Mouse (Mus musculus): ENCODE measurements around the gene Zbtb3. TPM values are rescaled to one million over a fixed set of nuclear protein-coding genes. Genes with fewer than 3 reads are reported as not detected.

Zbtb3 gene
- 8.4 and 8.7 TPM in 2 replicates for polyA plus RNA-seq (2015; fragmentation: Nextera tagmentation; extraction: Ambion mirVana)

- Histone ChIP-seq H3K36me3 (replicated peaks) (peaks cover 3% of the 10 kb centered on the region; the same call in 1 of the 2 replicates), H3K27ac (peak within 1 kb of the TSS; percentile 96), H3K9ac (peak within 1 kb of the TSS; percentile 65), H3K4me1 (peaks cover 35% of the 10 kb centered on the region), H3K27me3 (replicated peaks) (no peaks in the 10 kb centered on the region), H3K9me3 (no peaks in the 10 kb centered on the region), H3K4me2 (peak within 1 kb of the TSS; percentile 74), H3K4me3 (peak within 1 kb of the TSS; percentile 67)
- ATAC-seq (replicated peaks) = peak; percentile 98
- under 1% methylated on average over 30 of the region's 30 CpGs for WGBS
Measured at GRCm38 (mm10) chr19:8802130-8802821, at the start of gene Zbtb3. Gene Zbtb3 (plus strand): TSS chr19:8802555.

GRCm38 (mm10) chr19:8755652-8756051 lies 46.7 kb upstream of the Zbtb3 start:
- Histone ChIP-seq H3K4me2 (peak overlapping the region; percentile 61; the same call in 1 of the 2 replicates), H3K27me3 (replicated peaks) (no peaks in the 10 kb centered on the region), H3K27ac (no peak overlapping the region), H3K9ac (no peak overlapping the region), H3K36me3 (replicated peaks) (peaks cover 23% of the 10 kb centered on the region), H3K4me1 (peaks cover 28% of the 10 kb centered on the region), H3K9me3 (no peaks in the 10 kb centered on the region), H3K4me3 (no peak overlapping the region)
- 80% methylated on average over 3 of the region's 3 CpGs for WGBS
- ATAC-seq (replicated peaks) = no peak

DNA sequence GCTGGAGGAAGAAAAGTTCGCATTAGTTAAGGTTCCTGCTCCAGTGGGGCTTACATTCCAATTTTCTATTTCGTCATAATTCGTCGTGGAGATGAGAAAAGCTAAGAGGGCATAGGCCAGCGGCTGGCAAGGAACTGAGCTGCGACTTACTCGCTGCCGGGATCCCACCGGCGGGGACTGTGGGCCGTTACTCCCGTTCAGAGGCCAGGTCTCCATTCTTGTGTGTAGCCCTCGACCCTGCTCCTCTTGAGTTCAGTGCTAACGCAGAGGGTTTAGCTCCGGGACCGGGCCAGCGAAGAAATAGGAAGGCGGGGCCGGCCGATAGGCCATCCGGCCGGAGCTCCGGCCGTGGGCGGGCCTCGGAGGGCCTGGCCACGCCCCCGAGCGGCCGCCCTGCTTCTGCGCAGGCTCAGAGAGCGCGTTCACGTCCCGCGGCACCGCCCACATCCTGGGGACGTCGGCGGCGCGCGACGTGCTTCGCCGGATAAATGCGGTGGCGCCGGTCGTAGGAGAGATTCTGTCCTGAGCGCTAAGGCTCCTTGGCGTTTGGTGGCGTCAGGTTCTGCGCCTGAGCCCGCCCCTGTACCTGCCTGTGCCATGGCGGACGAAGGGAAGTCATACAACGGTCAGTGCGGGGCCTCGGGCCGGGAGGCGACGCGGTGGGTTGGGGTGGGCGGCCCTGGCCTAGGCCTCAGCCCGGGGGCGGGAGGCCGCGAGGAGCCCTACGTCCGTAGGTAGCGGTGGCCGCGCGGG lies 45.5 kb upstream of the Zbtb3 start, which contains the start of gene Nxf1:
Nxf1 (plus strand) TSS at position 439 of the 753 bp plus-strand sequence.
- ATAC-seq (replicated peaks) = peak; percentile 94
- no peaks in the 10 kb centered on the region for H3K9me3 ChIP-seq

GRCm38 (mm10) chr19:8757471-8757998 lies 44.8 kb upstream of the Zbtb3 start:
- Histone ChIP-seq H3K36me3 (replicated peaks) (peaks cover 14% of the 10 kb centered on the region; the same call in 1 of the 2 replicates), H3K4me3 (peak overlapping the region; percentile 83)

More for the DNA sequence above, 45.5 kb upstream of the Zbtb3 start, which contains the start of gene Nxf1:
- Histone ChIP-seq H3K27ac (peak within 1 kb of the TSS; percentile 88), H3K4me2 (peak within 1 kb of the TSS; percentile 61), H3K27me3 (replicated peaks) (no peaks in the 10 kb centered on the region), H3K36me3 (replicated peaks) (peaks cover 13% of the 10 kb centered on the region; the same call in 1 of the 2 replicates), H3K4me3 (peak within 1 kb of the TSS; percentile 83), H3K4me1 (peaks cover 28% of the 10 kb centered on the region), H3K9ac (peak within 1 kb of the TSS; percentile 85)
- under 1% methylated on average over 75 of the region's 75 CpGs for WGBS

GRCm38 (mm10) chr19:8758899-8759298 lies 43.5 kb upstream of the Zbtb3 start:
- Histone ChIP-seq H3K9ac (no peak overlapping the region), H3K27ac (no peak overlapping the region), H3K36me3 (replicated peaks) (peaks cover 20% of the 10 kb centered on the region), H3K4me2 (no peak overlapping the region), H3K27me3 (replicated peaks) (no peaks in the 10 kb centered on the region), H3K4me1 (peaks cover 28% of the 10 kb centered on the region), H3K4me3 (no peak overlapping the region), H3K9me3 (no peaks in the 10 kb centered on the region)
- WGBS = 93% methylated on average over 2 of the region's 2 CpGs
- no peak for ATAC-seq (replicated peaks)

More at GRCm38 (mm10) chr19:8757471-8757998, 44.8 kb upstream of the Zbtb3 start:
- peak overlapping the region; percentile 88 for H3K27ac ChIP-seq
- WGBS = 5% methylated on average over 14 of the region's 14 CpGs
- H3K9me3 ChIP-seq = no peaks in the 10 kb centered on the region
- H3K4me1 ChIP-seq = peaks cover 28% of the 10 kb centered on the region
- peak overlapping the region; percentile 61 for H3K4me2 ChIP-seq
- H3K9ac ChIP-seq = peak overlapping the region; percentile 85
- no peaks in the 10 kb centered on the region for H3K27me3 ChIP-seq (replicated peaks)
- ATAC-seq (replicated peaks) = no peak; the same call in 1 of the 2 replicates

DNA sequence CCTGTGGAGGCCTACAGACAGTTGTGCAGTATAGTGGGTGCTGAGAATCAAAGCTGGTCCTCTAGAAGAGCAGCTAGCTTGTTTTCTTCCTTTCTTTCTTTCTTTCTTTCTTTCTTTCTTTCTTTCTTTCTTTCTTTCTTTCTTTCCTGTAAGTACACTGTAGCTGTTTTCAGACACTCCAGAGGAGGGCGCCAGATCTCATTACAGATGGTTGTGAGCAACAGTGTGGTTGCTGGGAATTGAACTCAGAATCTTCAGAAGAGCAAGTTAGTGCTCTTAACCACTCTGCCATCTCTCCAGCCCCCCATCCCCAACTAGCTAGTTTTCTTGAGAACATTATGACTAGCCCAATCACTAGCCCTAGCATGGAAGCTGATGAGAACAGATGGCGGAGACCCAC lies 41.6 kb upstream of the Zbtb3 start:
- Histone ChIP-seq H3K27me3 (replicated peaks) (no peaks in the 10 kb centered on the region), H3K9me3 (0 out of 2 replicates have a peak, but pooled peaks cover 2% of the 10 kb centered on the region), H3K9ac (no peak overlapping the region), H3K4me2 (no peak overlapping the region), H3K4me3 (no peak overlapping the region), H3K36me3 (replicated peaks) (peaks cover 33% of the 10 kb centered on the region), H3K4me1 (peaks cover 25% of the 10 kb centered on the region), H3K27ac (no peak overlapping the region)
- no peak for ATAC-seq (replicated peaks)
- WGBS = 88% methylated on average over 2 of the region's 2 CpGs

GRCm38 (mm10) chr19:8763276-8763675 lies 39.1 kb upstream of the Zbtb3 start:
- H3K9me3 ChIP-seq = 0 out of 2 replicates have a peak, but pooled peaks cover 2% of the 10 kb centered on the region
- 90% methylated on average over 4 of the region's 4 CpGs for WGBS
- ATAC-seq (replicated peaks) = no peak

DNA sequence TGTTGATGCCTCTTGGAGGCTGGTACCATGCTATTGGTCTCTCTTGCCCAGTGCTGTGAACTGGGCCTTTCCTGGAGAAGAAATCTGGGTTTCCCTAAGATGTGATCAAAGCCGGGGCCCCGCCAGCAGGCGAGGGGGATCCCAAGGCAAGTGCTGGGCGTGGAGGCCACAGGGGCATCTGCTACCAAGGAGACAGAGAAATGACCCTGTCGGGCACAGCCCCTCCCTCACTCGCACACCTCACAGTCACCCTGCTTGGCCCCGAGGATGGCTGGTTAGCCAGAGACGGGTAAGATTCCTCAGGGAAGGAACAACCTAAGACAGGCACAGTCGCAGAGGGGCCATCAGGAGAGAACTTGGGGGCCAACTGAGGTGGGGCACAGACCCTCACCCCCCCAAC lies 36.8 kb upstream of the Zbtb3 start:
- Histone ChIP-seq H3K27ac (no peak overlapping the region), H3K9ac (no peak overlapping the region), H3K4me2 (no peak overlapping the region), H3K36me3 (replicated peaks) (peaks cover 71% of the 10 kb centered on the region), H3K27me3 (replicated peaks) (no peaks in the 10 kb centered on the region), H3K9me3 (0 out of 2 replicates have a peak, but pooled peaks cover 2% of the 10 kb centered on the region), H3K4me3 (no peak overlapping the region), H3K4me1 (peaks cover 5% of the 10 kb centered on the region)
- WGBS = 98% methylated on average over 9 of the region's 9 CpGs
- ATAC-seq (replicated peaks) = no peak

More at GRCm38 (mm10) chr19:8763276-8763675, 39.1 kb upstream of the Zbtb3 start:
- H3K9ac ChIP-seq = no peak overlapping the region
- H3K4me1 ChIP-seq = peaks cover 10% of the 10 kb centered on the region
- no peak overlapping the region for H3K27ac ChIP-seq
- H3K4me3 ChIP-seq = no peak overlapping the region
- no peaks in the 10 kb centered on the region for H3K27me3 ChIP-seq (replicated peaks)
- H3K4me2 ChIP-seq = no peak overlapping the region
- peaks cover 58% of the 10 kb centered on the region for H3K36me3 ChIP-seq (replicated peaks)

- Histone ChIP-seq H3K9me3 (no peaks in the 10 kb centered on the region), H3K9ac (peak within 1 kb of the TSS; percentile 97), H3K27me3 (replicated peaks) (no peaks in the 10 kb centered on the region), H3K4me1 (peaks cover 38% of the 10 kb centered on the region), H3K36me3 (replicated peaks) (peaks cover 38% of the 10 kb centered on the region), H3K4me3 (peak within 1 kb of the TSS; percentile 92), H3K27ac (peak within 1 kb of the TSS; percentile 93), H3K4me2 (peak within 1 kb of the TSS; percentile 68)
- peak; percentile 44; the same call in 1 of the 2 replicates for ATAC-seq (replicated peaks)
- 20% methylated on average over 29 of the region's 29 CpGs for WGBS
Measured at GRCm38 (mm10) chr19:8770567-8771270, 31.6 kb upstream of the Zbtb3 start, which contains the start of gene Tmem223. Gene Tmem223 (plus strand): TSS chr19:8770996.

- H3K36me3 ChIP-seq (replicated peaks) = peaks cover 16% of the 10 kb centered on the region
- H3K4me3 ChIP-seq = 0 out of 2 replicates have a peak overlapping the region, but pooled peaks have one; percentile 65
- H3K4me2 ChIP-seq = peak overlapping the region; percentile 94
- 87% methylated on average over 5 of the region's 5 CpGs for WGBS
- H3K4me1 ChIP-seq = peaks cover 40% of the 10 kb centered on the region
- H3K27me3 ChIP-seq (replicated peaks) = no peaks in the 10 kb centered on the region
- H3K9ac ChIP-seq = peak overlapping the region; percentile 12; the same call in 1 of the 2 replicates
- H3K9me3 ChIP-seq = no peaks in the 10 kb centered on the region
- H3K27ac ChIP-seq = no peak overlapping the region
- ATAC-seq (replicated peaks) = no peak
Measured at GRCm38 (mm10) chr19:8772996-8773395, 29.4 kb upstream of the Zbtb3 start.

DNA sequence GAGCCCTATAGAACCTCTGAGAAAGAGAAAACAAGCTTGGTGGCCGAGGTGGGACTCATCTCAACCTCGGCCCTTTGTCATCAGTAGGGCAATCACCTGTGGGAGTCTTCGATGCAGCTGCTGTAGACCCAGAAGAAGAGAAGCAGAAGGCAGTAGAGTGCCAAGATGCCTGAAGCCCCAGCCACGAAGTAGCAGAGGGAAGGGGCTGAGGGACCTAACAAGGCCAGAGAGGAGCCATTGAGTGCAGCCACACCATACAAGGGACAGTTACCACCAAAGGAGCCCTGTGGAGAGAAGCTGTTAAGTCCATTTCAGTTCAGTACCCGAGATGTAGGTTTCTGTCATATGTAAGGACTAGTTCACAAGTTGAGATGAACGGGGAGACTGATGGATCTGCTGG lies 28.9 kb upstream of the Zbtb3 start:
- peak overlapping the region; percentile 12 for H3K9ac ChIP-seq
- H3K27me3 ChIP-seq (replicated peaks) = no peaks in the 10 kb centered on the region
- H3K4me2 ChIP-seq = peak overlapping the region; percentile 94
- ATAC-seq (replicated peaks) = no peak
- H3K9me3 ChIP-seq = no peaks in the 10 kb centered on the region
- peaks cover 12% of the 10 kb centered on the region for H3K36me3 ChIP-seq (replicated peaks)
- peak overlapping the region; percentile 55; the same call in 1 of the 2 replicates for H3K27ac ChIP-seq
- 54% methylated on average over 6 of the region's 6 CpGs for WGBS
- H3K4me3 ChIP-seq = peak overlapping the region; percentile 65; the same call in 1 of the 2 replicates
- peaks cover 40% of the 10 kb centered on the region for H3K4me1 ChIP-seq

All from midbrain, embryonic 15.5 days (tissue).